Mouse (Mus musculus) E14TG2a.4 (cell line): ENCODE data around the gene Cphx3.
"Not testable (repeated sequence)": the region's sequence is repeated elsewhere in the genome, so short reads cannot be mapped to it uniquely, and the experiment has no call there.

ENCODE experiments used
- CTCF ChIP-seq: conservative IDR thresholded peaks from 2 replicates; pipeline ENCODE4 v1.5.1; 2014; ENCODE audit warnings: low read length
- POU5F1 ChIP-seq: IDR thresholded peaks from 2 replicates; pipeline ENCODE4 v1.6.1; 2014; ENCODE audit warnings: low read length, borderline replicate concordance

GRCm38 (mm10) chr14:26237183-26237582 lies 155.1 kb downstream of the Cphx3 start:
- TF ChIP-seq CTCF, POU5F1: not testable (repeated sequence)
